Mouse (Mus musculus) ovary, adult 18-20 months (tissue): ENCODE measurements around the gene Kalrn.

Experiments used
- DNase-seq: peaks from one replicate; pipeline ENCODE4 v3.0.0; 2022; ENCODE audit warnings: low spot score, mixed read lengths

Gene Kalrn

GRCm38 (mm10) chr16:34347574-34347973 is 225.8 kb downstream of the Kalrn start:
- peak; percentile 23 for DNase-seq

DNA sequence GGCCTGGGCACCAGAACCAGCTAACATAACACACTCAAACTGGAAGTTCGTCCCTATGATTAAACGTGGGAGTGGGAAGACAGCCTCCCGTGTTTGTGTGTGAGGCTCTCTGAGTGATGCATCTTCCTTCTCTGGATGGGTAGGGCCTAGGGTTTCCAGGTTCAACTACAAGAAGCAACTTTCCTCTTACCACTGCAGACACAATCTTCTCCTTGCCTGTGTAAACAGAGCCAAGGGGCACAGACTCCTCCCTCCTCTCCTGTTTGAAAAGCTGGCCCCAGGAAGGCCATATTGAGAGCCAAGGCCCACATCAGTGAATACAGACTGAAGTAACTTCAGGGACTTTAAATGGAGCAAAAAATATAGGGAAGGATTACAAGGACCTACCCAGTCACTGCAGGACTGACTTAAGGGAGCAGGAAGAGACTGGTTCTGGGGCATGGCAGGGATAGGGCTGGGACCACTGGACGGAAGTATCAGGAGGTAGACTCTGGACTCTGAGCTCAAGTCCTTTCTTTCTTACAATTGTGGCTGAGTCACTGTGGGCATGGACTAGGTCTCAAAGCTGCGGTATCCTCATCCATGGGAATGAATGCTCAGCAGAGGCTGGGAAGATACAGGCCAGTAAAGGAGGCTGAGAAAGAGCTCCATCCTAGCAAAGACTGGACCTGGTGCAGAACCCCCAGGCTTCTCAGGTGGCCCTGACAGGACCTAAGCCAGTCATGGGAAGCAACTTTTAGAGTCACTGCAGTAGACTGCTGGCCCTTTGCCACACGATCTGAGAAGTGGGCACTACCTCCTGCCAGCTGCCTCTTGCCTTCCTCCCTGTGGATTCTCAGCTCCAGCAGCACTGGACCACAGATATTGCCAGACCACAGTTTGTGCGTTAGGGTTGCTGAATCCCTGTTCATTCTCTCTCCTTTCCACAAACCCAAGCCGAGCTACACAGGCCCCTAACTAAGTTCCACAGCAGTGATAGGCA is 228.1 kb downstream of the Kalrn start:
- no peak for DNase-seq

GRCm38 (mm10) chr16:34343968-34344367 is 229.4 kb downstream of the Kalrn start:
- DNase-seq = no peak

DNA sequence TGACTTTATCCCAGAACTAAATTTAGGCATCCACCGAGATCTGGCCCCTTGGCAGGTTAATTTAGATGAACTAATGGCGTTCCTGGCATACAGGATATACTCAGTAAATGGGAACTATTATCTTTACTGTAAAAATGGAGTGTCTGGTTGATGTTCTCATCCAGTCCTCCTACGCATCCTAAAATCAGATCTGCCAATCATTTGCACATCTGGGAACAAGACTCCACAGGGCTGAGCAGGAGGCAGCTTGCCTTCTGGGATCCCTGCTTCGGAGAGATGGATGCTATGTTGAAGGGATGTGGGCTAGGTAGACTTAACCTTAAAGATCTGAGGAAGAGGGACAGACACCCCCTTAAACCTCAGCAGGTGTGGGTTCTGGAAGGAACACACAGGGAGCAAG is 230.2 kb downstream of the Kalrn start:
- DNase-seq = no peak

DNA sequence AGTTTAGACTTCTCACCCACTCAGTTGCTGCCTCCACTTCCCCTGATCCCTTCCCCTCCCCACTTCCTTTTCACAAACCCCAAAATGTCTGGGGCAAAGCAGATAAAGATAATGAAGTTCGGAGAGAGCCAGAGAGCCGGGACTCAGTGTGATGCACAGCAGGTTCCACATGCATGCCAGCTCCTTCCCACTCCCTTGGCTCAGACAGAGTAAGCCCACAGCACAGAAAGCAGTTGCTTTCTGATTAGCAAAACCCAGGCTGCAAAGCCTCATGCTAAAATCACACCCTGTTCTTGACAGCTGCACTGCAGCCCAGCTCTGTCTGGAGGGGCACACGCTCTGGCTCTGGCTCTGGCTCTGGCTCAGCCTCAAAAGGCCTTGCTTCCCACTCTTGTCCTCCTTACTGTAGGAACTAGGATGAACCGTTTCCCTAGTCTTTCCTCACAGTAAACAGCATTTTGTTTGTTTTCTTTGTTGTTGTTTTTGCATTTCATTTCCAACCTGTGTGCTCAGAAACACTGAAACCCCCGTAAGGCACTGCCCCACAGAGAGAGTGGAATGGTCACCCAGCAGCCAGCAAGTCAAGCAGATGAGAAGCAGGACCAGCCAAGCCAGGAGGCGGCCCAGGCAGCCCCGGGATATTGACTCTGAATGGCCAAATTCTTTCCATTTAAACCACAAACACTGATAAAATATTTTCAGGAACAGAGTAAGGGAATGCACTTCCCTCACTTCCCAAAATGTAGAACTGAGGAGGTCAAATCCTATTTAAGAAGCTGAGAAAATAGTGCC is 230.8 kb downstream of the Kalrn start:
- no peak for DNase-seq

GRCm38 (mm10) chr16:34334919-34335318 is 238.4 kb downstream of the Kalrn start:
- peak; percentile 47 for DNase-seq

GRCm38 (mm10) chr16:34331630-34332029 is 241.7 kb downstream of the Kalrn start:
- DNase-seq = no peak

- no peak for DNase-seq
These were observed 243.5 kb downstream of the Kalrn start for GRCm38 (mm10) chr16:34329876-34330275.

DNA sequence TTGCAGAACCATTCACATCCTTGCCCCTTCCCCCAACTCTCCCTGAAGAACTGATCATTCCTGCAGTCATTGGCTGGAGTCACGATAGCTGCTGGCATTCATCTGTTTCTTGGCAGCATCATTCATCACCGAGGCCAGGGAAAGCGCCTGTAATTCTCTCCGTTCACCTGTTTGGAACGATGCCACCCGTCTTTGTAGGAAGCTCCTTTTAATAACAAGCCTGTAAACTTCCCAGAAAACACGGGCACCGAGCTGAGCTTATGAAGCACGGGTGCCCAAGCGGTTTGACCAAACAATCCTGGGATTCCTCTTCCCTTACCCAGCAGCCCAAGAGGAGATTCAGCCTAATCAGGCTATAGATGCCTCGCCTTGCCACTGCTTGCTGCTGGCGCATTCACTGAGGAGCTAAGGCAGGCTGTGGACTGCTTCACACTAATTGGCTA is 243.9 kb downstream of the Kalrn start:
- DNase-seq = no peak

- DNase-seq = no peak
These were observed 245.4 kb downstream of the Kalrn start for GRCm38 (mm10) chr16:34327890-34328289.

DNA sequence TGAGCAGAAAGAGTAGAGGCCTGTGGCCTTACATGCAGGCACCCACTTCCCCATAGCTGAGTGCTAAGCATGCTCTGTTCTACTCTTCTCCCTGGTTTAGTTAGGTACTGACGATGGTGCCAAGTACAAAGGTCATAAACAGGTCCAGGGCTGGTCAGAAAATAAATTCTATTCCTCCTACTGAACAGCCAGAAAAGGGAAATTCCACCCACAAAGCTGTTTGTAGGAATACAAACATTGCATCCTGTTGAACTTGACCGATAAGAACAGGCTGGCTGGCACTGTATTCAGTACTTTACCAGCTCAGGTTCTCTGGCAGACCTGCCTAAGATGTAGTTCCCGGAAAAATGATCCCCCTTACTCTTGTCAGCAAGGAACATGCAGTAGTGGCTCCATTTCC is 247.5 kb downstream of the Kalrn start:
- no peak for DNase-seq

DNA sequence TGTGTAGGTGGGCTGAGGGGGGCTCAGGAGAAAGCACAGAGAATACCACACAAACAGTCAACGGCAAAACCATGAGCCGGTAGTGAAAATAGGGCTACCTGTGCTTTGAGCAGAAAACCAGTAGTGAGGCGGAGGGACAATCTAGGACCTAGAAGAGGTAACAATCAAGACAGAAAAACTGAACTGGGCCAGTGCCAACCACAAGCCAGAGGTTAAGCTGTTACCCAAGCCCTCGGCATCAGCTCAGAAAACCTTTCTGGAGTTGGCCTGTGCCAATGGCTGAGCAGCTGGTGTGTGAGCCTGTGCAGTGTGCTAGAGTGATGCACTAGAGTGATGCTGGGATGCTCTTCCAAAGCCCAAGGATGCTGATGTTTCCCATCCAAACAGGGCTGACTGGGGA is 248.2 kb downstream of the Kalrn start:
- DNase-seq = no peak

DNA sequence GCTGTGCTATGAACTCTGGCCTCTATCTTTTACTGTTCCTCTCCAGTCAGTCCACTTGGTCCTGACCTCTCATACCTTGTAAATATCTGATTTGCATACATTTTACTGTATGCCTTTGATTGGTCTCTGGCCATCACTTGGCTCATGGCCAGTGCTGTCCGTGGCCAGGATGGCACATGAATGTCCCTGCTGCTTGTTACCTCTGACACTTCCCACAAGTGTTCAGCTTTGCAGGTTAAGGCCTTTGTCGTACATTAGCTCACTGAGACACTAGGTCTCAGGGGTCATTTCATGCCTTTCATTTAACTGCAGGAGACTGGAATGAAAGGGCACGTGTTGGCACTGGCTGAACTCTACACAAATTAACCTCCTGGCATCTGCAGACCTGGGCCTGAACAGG is 248.6 kb downstream of the Kalrn start:
- DNase-seq = no peak

DNA sequence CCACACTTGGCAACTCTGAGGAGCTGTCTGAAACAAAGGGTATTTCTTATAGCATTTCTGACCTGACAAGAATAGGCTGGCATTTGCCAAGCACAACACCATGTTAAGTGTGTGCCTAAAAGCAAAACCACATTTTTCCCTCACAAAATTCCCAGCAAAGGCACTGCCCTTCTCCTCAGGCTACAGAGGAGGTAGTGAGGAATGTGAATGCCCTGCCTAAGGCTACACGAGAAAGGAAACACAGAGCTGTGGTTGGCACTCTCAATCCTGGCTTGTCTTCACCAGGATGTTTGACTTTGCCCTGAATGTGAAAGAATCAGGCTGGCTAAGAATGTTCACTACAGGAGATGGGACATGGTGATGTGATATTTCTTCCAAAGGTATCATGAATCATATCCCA is 249.8 kb downstream of the Kalrn start:
- DNase-seq = no peak

DNA sequence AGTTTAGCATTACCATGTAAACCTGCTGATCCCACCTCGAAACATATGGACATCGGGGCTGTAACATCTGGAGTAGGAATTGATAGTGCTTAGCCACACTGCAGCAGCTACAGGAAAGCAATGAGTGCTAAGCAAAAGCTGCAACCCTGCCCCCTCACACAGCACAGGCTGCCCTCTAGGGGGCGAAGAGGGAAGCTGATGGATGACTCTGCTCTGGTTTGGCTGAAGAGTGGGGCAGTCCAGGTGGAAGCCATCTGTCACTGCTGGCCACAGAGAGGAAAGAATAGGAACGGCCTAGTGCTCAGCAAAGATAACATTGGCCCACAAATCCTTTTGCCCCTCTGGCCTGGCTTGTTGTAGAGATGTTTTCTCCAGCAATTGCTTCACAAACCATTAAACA is 250.8 kb downstream of the Kalrn start:
- peak; percentile 40 for DNase-seq

- DNase-seq = no peak
These were observed 252.1 kb downstream of the Kalrn start for GRCm38 (mm10) chr16:34321066-34321790.

DNA sequence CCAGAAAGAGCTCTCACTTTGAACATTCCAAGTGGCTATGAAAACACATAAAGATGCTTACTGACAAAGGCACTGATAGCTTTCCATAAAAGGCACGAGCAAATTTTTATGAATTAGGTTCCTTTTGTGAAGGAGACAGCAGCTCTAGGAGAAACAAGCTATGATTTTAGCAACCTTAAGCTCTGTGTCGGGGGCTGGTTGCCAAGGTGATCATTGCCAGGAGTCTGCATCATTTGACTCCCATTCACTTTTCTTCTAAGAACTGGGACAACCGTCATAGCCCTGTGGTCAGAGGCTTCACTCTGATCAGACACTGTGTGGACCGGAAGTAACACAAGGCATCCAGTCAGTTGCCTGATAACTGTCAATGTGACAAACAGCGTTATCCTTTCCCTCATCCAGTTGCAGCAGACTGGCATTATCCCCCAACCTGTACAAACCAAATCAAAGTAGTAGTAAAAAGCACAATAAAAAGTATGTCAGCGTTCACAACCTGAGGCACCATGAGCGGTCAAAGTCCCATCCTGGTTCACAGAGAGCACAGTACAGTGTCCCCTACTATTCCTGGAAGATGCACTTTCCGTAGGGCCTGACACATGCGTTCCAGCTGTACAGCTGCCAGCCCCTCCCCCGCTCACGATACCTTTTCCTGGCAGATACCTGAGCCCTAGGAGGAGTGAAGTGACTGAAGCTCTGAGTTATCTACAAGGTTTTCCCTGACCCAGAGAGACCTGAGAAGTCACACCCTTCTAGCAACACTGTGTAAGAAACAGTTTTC is 253.1 kb downstream of the Kalrn start:
- no peak for DNase-seq

DNA sequence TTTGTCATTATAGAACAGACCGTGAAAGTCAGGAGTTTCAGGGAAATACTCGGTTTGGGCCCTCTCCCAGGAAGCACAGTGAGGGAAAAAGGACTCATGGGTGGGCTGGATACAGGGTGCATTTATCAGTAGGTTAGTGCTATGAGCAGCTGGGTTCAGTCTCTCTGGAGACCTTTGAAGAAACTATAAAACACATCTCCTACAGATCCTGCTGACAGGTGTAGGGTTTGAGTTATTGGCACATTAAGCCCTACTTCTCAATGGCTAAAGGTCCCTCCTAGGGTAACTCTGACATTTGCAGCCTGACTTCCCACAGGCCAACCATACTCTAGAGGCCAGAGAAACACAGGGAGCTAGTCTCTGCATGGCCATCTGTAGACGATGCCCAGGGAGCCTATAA is 256.2 kb downstream of the Kalrn start:
- no peak for DNase-seq

DNA sequence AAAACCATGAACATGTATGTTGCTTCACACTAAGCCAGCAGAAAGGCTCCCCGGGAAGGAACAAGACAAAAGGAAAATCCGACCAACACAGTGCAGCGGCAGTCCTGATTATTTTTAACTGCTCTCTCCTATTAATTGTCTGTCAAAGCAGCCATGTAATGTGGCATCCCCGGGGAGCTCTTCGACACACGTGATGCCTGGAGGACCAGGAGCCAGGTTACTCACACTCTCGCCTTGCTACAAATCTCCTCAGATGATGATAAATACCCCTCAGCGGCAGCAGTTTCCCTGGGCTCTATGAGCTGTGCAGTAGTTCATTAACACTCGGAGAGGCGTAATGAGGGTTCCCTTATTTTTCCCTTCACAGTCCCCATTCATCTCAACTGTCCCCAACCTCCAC is 257.1 kb downstream of the Kalrn start:
- no peak for DNase-seq

GRCm38 (mm10) chr16:34314071-34314470 is 259.3 kb downstream of the Kalrn start:
- no peak for DNase-seq

GRCm38 (mm10) chr16:34311577-34311976 is 261.8 kb downstream of the Kalrn start:
- DNase-seq = no peak

DNA sequence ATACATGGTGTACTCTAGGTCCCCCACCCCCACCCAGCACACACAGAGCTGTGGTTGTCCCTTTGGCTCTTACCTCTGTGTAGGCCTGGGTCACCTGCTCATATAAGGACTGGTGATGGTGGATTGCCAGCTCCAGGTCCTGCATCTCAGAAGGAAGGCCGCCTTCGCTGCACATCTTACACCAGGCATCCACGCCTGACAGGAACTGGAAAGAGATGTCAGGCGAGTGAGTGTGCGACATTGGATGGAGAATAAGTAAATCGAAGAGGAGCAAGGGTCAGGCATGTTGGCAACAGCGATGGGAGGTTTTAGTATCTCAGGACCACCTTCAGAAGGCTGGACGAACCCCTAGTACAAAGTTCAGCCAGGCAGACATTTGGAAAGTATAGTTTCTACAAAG is 263.0 kb downstream of the Kalrn start:
- DNase-seq = no peak
